Mouse (Mus musculus) ES-CJ7 (cell line): ENCODE measurements at regions not wholly inside any gene's neighbourhood (a gene's known extent, or its start where the extent isn't known, plus 50 kb on each side); places are given as distances from the start of the nearest gene placed in this dataset.

ENCODE experiments used
- DNase-seq: peaks from one replicate; pipeline ENCODE4 v3.0.0; 2011; ENCODE audit warnings: low read depth, low spot score

- DNase-seq = no peak
These were observed 925.0 kb upstream of the Gm7489 start for GRCm38 (mm10) chr15:52959711-52960110.

GRCm38 (mm10) chr15:52961491-52961890 is 923.2 kb upstream of the Gm7489 start:
- no peak for DNase-seq

GRCm38 (mm10) chr15:52963918-52964317 is 920.8 kb upstream of the Gm7489 start:
- DNase-seq = no peak

DNA sequence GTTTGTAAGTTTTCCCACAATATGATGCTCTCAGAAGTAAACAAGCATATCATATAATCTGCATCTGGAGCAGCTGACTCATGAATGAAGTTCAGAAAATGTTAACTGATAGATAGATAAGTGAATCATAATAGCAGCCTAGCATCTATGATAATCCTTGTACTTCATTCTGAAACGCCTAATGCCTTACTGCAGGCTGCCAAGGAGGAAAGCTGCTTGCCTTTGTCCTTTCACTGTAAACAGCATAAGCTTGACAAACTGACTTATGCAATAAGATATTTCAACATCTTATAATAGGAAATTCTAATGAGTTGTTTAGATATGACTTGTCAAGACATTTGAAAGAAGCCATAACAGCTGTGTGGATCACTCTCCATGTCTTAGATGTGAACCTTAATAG is 920.3 kb upstream of the Gm7489 start:
- no peak for DNase-seq

DNA sequence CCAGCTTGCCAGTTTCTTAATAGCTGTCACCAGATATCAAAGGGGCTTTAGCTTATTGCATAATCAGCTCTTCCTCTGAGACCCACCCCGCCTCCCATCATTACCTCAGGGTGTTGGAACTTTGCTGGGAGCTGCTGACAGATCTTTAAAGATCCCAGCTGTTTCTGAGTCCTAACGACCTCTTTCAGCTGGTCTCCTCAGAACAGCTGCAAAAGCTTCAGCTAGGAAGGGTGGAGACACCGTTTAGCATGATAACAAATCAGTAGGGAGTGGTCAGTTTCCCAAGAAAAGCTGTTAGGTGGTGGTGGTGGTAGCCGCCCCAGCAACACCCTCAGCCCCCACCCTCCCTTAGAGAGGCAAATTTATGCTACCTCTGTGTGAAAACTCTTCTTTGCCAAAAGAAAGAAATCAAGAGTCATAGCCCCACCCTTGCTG is 916.9 kb upstream of the Gm7489 start:
- DNase-seq = peak; percentile 97

DNA sequence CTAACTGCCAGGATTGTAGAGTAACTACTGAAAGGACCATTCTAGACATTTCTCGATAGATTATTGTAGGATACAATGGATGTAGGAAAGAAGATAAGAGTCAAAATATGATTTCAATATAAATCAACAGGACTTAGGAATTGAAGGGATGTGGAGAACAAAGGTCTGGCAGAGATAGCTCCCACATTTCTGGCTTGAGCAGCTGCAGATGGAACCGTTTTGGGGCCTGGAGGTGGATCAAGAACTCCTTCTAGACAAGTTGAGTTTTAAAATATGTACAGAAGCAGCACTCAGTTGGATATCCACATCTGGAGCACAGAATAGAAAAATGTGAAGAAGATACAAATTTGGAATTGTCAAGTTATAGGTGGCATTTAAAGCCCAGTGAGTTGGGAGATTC is 901.9 kb upstream of the Gm7489 start:
- no peak for DNase-seq

DNA sequence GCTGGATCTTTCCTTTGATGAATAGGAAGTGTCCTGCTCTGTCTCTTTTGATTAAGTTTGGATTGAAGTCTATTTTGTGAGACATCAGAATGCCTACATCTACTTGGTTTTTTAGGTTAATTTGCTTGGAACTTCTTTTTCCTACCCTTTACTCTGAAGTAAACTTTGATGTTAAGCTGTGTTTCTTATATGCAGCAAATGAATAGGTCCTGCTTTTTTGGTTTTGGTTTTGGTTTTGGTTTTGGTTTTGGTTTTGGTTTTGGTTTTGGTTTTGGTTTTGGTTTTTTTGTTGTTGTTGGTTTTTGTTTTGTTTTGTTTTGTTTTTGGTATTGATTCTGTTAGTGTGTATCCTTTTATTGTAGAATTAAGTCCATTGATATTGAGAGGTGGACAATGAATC is 894.1 kb upstream of the Gm7489 start:
- no peak for DNase-seq

DNA sequence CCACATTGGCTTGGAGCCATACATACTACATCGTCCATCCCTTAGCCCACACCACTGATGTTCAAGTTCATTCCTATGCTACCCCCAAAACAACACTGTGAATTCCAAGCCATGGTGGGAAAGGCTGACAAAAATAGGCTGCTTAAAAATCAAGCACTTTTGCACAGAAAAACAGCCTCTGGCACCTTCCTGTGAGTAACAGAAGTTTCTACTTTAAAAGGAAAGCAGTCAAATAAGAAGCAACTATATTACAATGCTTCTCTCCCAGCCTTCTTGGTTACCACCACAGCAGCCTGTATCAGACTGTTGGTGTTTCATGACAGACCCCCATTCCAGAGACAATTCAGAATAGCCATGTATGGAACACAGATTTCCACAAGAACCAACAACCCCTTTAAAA is 890.4 kb upstream of the Gm7489 start:
- DNase-seq = no peak

- no peak for DNase-seq
These were observed 885.5 kb upstream of the Gm7489 start for GRCm38 (mm10) chr15:52999200-52999599.

DNA sequence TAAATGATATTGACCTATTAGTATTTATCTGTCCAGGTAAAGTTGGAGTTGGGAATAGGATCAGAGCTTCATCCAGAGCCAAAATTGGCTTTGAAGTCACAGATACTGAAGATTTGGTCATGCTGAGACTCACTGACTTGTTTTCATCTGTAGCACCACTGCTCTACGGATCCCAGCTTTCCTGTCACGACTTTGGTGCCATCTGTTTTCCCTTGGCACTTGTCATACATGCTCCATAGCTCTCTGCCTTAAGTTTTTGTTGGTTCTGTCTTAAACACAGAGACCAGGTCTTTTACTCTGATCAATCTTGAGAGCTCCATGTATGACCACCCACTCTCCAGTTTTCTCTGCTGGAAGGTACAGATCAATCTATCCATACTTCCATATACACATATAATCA is 884.9 kb upstream of the Gm7489 start:
- no peak for DNase-seq

- no peak for DNase-seq
These were observed 883.3 kb upstream of the Gm7489 start for GRCm38 (mm10) chr15:53001429-53001828.

- DNase-seq = no peak
These were observed 882.7 kb upstream of the Gm7489 start for GRCm38 (mm10) chr15:53001964-53002363.

GRCm38 (mm10) chr15:53004078-53004477 is 880.6 kb upstream of the Gm7489 start:
- no peak for DNase-seq

GRCm38 (mm10) chr15:53006844-53007243 is 877.9 kb upstream of the Gm7489 start:
- no peak for DNase-seq

DNA sequence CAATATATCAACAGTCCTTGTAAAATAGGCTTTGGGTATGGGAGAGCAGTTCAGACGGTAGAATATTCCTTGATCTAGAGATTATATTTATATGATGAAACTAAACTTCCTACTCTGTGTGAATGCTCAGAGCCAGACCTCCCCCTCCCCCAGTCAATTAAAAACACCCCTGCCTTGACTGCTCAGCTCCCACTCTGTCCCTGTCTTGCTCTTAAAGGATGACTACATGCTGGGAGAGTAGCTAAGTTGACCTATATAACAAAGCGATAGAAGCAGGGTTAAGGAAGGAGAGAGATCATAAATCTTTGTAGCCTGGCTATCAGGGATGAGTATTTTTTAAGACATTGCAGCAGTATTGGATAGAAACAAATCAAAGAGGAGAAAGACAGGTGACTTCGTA is 875.4 kb upstream of the Gm7489 start:
- no peak for DNase-seq
